ENCODE assay signal across 16 mouse cellular contexts in the genomic region with DNA sequence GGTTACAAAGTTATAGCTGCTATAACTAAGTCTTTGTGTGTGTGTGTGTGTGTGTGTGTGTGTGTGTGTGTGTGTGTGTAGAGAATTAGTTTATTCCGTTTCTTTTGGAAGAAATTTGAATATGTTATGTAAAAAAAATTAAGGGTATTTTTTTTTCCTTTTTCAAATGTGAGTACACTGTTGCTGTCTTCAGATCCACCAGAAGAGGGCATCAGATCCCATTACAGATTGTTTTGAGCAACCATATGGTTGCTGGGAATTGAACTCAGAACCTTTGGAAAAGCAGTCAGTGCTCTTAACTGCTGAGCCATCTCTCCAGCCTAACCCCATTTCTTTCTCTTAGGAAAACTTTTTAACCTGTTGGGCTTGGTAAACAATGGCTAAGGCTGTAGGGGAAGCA.
"Had no signal": no experiment of that assay in that cellular context is flagged by ENCODE, and none has a peak within 500 bp of the region (broad histone marks: within the 10 kb centered on the region; RNA-seq: fewer than 3 reads in every experiment).

No protein-coding gene starts in this region.

- H3K9me3 ChIP-seq: kidney, embryonic 15.5 days; limb, embryonic 10.5 days; midbrain, embryonic 15.5 days had no signal

- H3K4me3 ChIP-seq: kidney, embryonic 15.5 days; limb, embryonic 10.5 days; megakaryocyte, embryonic 14.5 days; midbrain, embryonic 15.5 days had no signal

- H3K27me3 ChIP-seq: kidney, embryonic 15.5 days; megakaryocyte, embryonic 14.5 days; midbrain, embryonic 15.5 days had no signal

- DNase-seq: kidney, adult 2 months; kidney, postnatal 25 days; layer of hippocampus, adult 9-11 months; lung, postnatal 14 days; right cerebral cortex, adult 18-20 months; right cerebral cortex, postnatal 25 days; thymus, adult 18-20 months; thymus, postnatal 25 days had no signal

- H3K9ac ChIP-seq: kidney, embryonic 15.5 days; midbrain, embryonic 15.5 days had no signal

- H3K27ac ChIP-seq: kidney, embryonic 15.5 days; limb, embryonic 10.5 days; macrophage; midbrain, embryonic 15.5 days had no signal

- H3K36me3 ChIP-seq: kidney, embryonic 15.5 days; midbrain, embryonic 15.5 days had no signal

- H3K4me2 ChIP-seq: kidney, embryonic 15.5 days; liver, embryonic 11.5 days; midbrain, embryonic 11.5 days; midbrain, embryonic 15.5 days had no signal

- ATAC-seq: inflammation-experienced regulatory T-cells, adult 6 months; midbrain, embryonic 15.5 days had no signal
